Mouse (Mus musculus): Measurements from ENCODE around the gene R3hdm4. TPM values are rescaled to one million over a fixed set of nuclear protein-coding genes. Genes with fewer than 3 reads are reported as not detected.
"Not testable (repeated sequence)": the region's sequence is repeated elsewhere in the genome, so short reads cannot be mapped to it uniquely, and the experiment has no call there.

Gene R3hdm4
- polyA plus RNA-seq, 1 experiment = 13.0 TPM

DNA sequence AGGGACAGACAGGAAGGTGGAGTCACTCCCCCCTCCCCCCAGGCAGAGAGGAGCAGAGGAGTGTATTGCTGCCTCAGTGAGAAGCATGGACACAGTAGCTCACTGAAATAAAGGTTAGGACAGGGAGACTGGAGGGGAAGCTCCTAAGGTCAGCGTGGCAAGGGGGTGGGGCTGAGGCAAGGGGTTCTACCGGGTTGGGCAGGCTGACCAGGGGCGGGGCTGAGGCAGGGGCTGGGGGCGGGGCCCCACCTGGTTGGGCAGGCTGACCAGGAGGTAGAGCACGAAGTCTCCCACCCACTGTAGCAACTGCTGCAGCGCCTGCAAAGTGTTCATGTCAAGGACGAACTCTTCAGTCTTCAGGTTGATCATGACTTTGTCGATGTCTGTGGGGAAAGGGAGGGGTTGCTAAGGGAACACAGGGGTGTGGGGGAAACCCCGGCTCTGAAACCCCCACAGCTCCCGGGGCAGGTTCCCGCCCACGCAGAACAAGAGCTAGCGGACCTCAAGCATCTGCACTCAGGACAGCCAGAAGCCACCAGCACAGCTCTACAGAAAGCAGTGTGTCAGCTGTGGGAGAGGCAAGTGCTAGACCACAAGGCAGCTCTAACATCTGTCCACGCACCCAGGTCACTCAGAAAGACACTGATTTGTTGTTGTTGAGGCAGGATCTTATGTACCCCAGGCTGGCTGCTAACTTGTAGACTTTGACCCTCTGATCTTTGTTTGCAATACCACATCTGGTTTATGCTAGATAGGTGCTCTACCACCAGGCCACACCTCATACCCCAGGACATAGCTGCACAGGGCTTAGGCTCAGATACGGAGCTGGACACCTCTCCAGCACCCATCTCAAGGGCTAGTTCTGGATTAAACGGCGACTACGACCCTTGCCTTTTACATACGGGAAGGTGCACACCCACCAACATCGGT lies 23.4 kb downstream of the R3hdm4 start:
- H3K27me3 ChIP-seq (ENCODE audit: control insufficient read depth) = no peaks in the 10 kb centered on the region
- H3K4me3 ChIP-seq (replicated peaks) = no peak overlapping the region
- peaks cover 61% of the 10 kb centered on the region for H3K36me3 ChIP-seq (ENCODE audit: control insufficient read depth)
- peaks cover 6% of the 10 kb centered on the region for H3K4me1 ChIP-seq (ENCODE audit: control insufficient read depth)
- no peaks in the 10 kb centered on the region for H3K9me3 ChIP-seq (ENCODE audit: control insufficient read depth, low read length)
- no peak for TF ChIP-seq GATA1 (IDR thresholded peaks at IDR 0.05; ENCODE audit: low read length)
- TF ChIP-seq TAL1 (IDR thresholded peaks at IDR 0.05; ENCODE audit: low read length) = no peak

DNA sequence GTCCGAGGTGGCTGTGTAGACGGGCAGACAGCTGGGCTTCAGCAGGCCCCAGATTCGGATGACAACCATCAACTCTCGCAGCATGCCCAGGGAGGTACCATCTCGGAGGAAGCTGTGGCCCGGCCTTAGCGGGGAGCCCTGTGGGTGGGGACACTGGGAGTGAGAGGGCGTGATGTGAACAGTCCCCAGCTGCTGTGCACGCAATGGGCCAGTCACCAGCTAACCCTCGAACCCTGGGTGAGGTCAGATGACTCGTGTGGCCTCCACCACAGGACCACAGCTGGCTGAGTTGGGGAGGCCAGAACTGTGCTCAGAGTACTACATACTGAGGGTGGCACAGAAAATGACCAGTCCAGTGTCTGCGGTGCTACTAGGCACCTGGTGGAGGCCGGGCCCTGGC lies 24.2 kb downstream of the R3hdm4 start:
- no peak overlapping the region for H3K4me3 ChIP-seq (replicated peaks)
- TF ChIP-seq GATA1 (IDR thresholded peaks at IDR 0.05; ENCODE audit: low read length) (no peak), TAL1 (IDR thresholded peaks at IDR 0.05; ENCODE audit: low read length) (no peak)
- peaks cover 56% of the 10 kb centered on the region for H3K36me3 ChIP-seq (ENCODE audit: control insufficient read depth)
- H3K9me3 ChIP-seq (ENCODE audit: control insufficient read depth, low read length) = no peaks in the 10 kb centered on the region
- peaks cover 6% of the 10 kb centered on the region for H3K4me1 ChIP-seq (ENCODE audit: control insufficient read depth)
- no peaks in the 10 kb centered on the region for H3K27me3 ChIP-seq (ENCODE audit: control insufficient read depth)

DNA sequence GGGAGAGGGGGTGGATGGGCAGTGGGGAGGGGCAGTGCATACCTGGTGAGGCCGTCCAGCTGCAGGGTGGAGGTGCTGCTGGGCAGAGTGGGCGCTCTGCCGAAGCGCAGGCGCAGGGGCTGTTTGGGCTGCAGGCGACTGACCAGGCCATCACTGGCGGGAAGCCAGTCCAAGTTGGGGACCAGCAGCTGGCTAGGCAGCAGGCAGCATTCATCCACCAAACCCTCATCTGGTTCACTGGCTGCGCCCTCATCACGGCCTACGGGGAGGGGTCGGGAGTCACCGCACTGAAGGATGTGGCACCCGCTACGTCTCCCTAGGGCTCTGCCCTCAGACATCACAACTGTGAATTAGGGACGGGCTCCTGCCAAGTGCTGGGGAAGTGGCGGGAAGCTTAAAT lies 24.7 kb downstream of the R3hdm4 start:
- no peak for TF ChIP-seq TAL1 (IDR thresholded peaks at IDR 0.05; ENCODE audit: low read length)
- TF ChIP-seq GATA1 (IDR thresholded peaks at IDR 0.05; ENCODE audit: low read length) = no peak
- peaks cover 56% of the 10 kb centered on the region for H3K36me3 ChIP-seq (ENCODE audit: control insufficient read depth)

DNA sequence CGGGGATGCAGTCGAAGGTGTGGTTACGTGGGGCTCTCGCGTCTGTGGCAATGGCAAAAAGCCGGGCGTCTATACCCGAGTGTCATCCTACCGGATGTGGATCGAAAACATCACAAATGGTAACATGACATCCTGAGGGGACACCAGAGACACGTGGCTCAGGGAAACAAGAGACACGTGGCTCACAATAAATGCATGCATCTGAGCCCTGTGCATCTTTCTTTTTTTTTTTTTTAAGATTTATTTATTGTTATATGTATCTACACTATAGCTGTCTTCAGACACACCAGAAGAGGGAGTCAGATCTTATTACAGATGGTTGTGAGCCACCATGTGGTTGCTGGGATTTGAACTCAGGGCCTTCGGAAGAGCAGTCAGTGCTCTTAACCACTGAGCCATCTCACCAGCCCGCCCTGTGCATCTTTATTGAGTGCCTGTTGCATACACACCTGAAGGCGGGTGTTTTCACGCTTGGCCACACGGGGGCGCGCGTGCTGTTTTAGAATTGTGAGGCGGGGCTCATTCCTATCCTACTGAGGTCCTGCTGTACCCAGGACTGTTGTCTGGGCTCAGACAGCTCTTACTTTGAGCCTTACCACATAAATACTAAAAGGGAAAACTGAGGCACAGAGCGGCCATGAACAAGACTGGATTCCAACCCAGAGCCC lies 28.4 kb downstream of the R3hdm4 start:
- not testable (repeated sequence) for H3K4me1 ChIP-seq (ENCODE audit: control insufficient read depth); H3K9me3 ChIP-seq (ENCODE audit: control insufficient read depth, low read length); H3K27me3 ChIP-seq (ENCODE audit: control insufficient read depth); H3K4me3 ChIP-seq (replicated peaks)
- H3K36me3 ChIP-seq (ENCODE audit: control insufficient read depth) = peaks cover 29% of the 10 kb centered on the region

More for the DNA sequence above, 24.7 kb downstream of the R3hdm4 start:
- Histone ChIP-seq H3K9me3 (ENCODE audit: control insufficient read depth, low read length) (no peaks in the 10 kb centered on the region), H3K27me3 (ENCODE audit: control insufficient read depth) (no peaks in the 10 kb centered on the region), H3K4me3 (replicated peaks) (no peak overlapping the region), H3K4me1 (ENCODE audit: control insufficient read depth) (peaks cover 6% of the 10 kb centered on the region)

DNA sequence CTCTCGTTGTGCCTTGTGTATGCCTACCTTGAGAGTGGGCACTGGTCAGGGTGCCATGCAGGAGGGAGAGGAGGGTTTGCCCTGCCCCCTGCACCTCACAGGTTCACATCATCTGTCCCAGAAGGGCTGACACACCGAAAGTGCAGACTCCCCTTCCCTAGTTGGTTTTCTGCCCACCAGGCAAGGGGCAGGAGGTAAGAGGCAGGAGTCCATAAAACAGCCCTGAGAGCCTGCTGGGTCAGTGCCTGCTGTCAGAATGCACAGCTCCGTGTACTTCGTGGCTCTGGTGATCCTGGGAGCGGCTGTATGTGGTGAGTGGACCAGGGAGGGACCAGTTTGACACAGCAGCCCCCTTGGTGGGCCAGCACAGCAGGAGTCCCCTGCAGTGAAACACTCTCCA lies 30.3 kb downstream of the R3hdm4 start, which contains the start of gene Cfd:
Gene Cfd, plus strand, starts transcription at position 184 of the 400 bp plus-strand sequence.
- no peak for TF ChIP-seq GATA1 (IDR thresholded peaks at IDR 0.05; ENCODE audit: low read length)
- no peak for TF ChIP-seq TAL1 (IDR thresholded peaks at IDR 0.05; ENCODE audit: low read length)
- no peak within 1 kb of the TSS for H3K4me3 ChIP-seq (replicated peaks)

DNA sequence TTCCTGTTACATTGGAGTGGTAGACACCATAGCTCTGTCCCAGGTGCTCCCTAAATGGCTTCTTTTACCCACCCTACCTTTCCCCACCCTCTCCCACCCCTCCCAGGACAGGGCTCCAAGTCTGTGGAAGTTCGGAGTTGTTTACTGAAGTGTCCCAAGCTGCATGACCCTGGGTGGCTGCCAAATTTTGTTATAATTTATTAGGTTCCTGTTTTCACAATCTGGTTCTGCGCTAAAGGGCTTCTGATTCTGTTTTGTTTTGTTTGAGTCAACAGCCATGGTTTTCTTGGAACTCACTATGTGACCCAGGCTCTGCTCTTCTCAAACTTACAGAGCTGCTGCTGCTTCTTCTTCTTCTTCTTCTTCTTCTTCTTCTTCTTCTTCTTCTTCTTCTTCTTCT lies 31.6 kb downstream of the R3hdm4 start:
- peaks cover 1% of the 10 kb centered on the region; the same call in 1 of the 2 replicates for H3K36me3 ChIP-seq (ENCODE audit: control insufficient read depth)
- H3K4me1 ChIP-seq (ENCODE audit: control insufficient read depth) = no peaks in the 10 kb centered on the region
- TF ChIP-seq GATA1 (IDR thresholded peaks at IDR 0.05; ENCODE audit: low read length) = no peak
- no peak for TF ChIP-seq TAL1 (IDR thresholded peaks at IDR 0.05; ENCODE audit: low read length)
- H3K9me3 ChIP-seq (ENCODE audit: control insufficient read depth, low read length) = no peaks in the 10 kb centered on the region
- H3K4me3 ChIP-seq (replicated peaks) = no peak overlapping the region
- peaks cover 7% of the 10 kb centered on the region for H3K27me3 ChIP-seq (ENCODE audit: control insufficient read depth)

More for the DNA sequence above, 30.3 kb downstream of the R3hdm4 start, which contains the start of gene Cfd:
- H3K4me1 ChIP-seq (ENCODE audit: control insufficient read depth) = no peaks in the 10 kb centered on the region
- H3K36me3 ChIP-seq (ENCODE audit: control insufficient read depth) = peaks cover 10% of the 10 kb centered on the region
- peaks cover 7% of the 10 kb centered on the region for H3K27me3 ChIP-seq (ENCODE audit: control insufficient read depth)
- no peaks in the 10 kb centered on the region for H3K9me3 ChIP-seq (ENCODE audit: control insufficient read depth, low read length)

DNA sequence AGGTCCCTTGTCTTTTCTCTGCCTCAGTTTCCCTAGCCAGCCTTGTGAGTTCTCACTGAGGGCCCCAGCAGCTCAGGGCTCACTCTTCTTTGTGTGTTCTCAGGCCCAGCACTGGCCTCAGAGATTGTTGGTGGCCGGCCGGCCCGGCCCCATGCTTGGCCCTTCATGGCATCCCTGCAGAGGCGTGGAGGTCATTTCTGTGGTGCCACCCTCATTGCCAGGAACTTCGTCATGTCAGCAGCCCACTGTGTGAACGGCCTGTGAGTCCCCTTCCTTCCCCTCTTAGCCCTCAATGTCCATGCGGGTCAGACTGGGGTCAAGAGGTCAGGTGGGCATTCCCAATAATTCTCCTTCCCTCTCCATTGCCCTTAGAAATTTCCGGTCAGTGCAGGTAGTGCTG lies 34.4 kb downstream of the R3hdm4 start:
- Histone ChIP-seq H3K4me3 (replicated peaks) (no peak overlapping the region), H3K27me3 (ENCODE audit: control insufficient read depth) (peaks cover 27% of the 10 kb centered on the region), H3K36me3 (ENCODE audit: control insufficient read depth) (no peaks in the 10 kb centered on the region), H3K9me3 (ENCODE audit: control insufficient read depth, low read length) (no peaks in the 10 kb centered on the region), H3K4me1 (ENCODE audit: control insufficient read depth) (peaks cover 11% of the 10 kb centered on the region)
- TF ChIP-seq TAL1 (IDR thresholded peaks at IDR 0.05; ENCODE audit: low read length) (no peak), GATA1 (IDR thresholded peaks at IDR 0.05; ENCODE audit: low read length) (no peak)

DNA sequence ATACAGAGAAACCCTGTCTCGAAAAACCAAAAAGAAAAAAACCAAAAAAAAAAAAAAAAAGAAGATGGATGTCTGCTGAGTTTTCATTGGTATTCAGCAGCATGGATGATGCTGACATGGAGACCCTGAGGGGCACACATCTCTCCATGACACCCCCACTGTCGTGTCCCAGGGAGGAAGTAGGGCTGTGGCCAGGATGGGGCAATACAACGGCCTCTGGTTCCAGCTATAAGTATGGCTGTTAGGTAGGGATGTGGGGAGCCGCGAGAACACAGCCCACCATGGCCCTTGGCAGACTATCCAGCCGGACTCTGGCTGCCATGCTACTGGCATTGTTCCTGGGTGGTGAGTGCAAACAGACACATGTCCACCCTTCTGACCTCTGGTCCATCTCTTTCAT lies 35.0 kb downstream of the R3hdm4 start, which contains the start of gene Elane:
Gene Elane, plus strand, starts transcription at position 194 of the 400 bp plus-strand sequence.
- no peak for TF ChIP-seq TAL1 (IDR thresholded peaks at IDR 0.05; ENCODE audit: low read length)
- TF ChIP-seq GATA1 (IDR thresholded peaks at IDR 0.05; ENCODE audit: low read length) = no peak
- no peaks in the 10 kb centered on the region for H3K36me3 ChIP-seq (ENCODE audit: control insufficient read depth)
- H3K4me3 ChIP-seq (replicated peaks) = no peak within 1 kb of the TSS
- H3K9me3 ChIP-seq (ENCODE audit: control insufficient read depth, low read length) = no peaks in the 10 kb centered on the region
- peaks cover 17% of the 10 kb centered on the region for H3K4me1 ChIP-seq (ENCODE audit: control insufficient read depth)
- H3K27me3 ChIP-seq (ENCODE audit: control insufficient read depth) = peaks cover 29% of the 10 kb centered on the region

DNA sequence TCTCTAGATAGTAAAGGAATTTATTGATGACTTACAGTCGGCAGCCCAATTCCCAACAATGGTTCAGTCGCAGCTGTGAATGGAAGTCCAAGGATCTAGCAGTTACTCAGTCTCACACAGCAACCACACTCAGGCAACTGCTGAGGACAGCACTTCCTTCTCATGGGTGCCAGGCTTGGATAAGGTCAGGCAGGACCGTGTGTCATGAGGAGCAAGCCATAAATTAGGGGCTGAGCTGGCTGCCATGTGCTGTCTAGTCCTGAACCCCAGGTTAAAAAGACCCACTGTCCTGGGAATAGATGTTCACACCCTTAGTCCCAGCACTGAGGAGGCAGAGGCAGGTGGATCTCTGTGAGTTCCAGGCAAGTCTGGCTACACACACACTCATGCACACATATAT lies 36.1 kb downstream of the R3hdm4 start:
- peaks cover 33% of the 10 kb centered on the region for H3K27me3 ChIP-seq (ENCODE audit: control insufficient read depth)
- H3K4me1 ChIP-seq (ENCODE audit: control insufficient read depth) = peaks cover 26% of the 10 kb centered on the region
- not testable (repeated sequence) for H3K9me3 ChIP-seq (ENCODE audit: control insufficient read depth, low read length); H3K36me3 ChIP-seq (ENCODE audit: control insufficient read depth); H3K4me3 ChIP-seq (replicated peaks)
